Mouse (Mus musculus) midbrain, embryonic 15.5 days (tissue): ENCODE data around the gene 1700012B07Rik. TPM values are rescaled to one million over a fixed set of nuclear protein-coding genes. Genes with fewer than 3 reads are reported as not detected.

Source experiments
- ATAC-seq: fragments of 200-750 bp; cut with Nextera tagmentation; replicated peaks from 2 replicates; pipeline ENCODE4 v1.8.0; 2017; ENCODE audit warnings: moderate TSS enrichment
- H3K27ac ChIP-seq: fragments of 300-500 bp; sonication (generic); 2 replicates; pipeline ENCODE4 v1.5.1; 2015; ENCODE audit warnings: mild to moderate bottlenecking, inconsistent platforms
- H3K27me3 ChIP-seq: fragments of 300-500 bp; sonication (generic); replicated peaks from 2 replicates; pipeline ENCODE4 v1.6.1; 2015; ENCODE audit warnings: inconsistent platforms
- H3K36me3 ChIP-seq: fragments of 300-500 bp; sonication (generic); replicated peaks from 2 replicates; pipeline ENCODE4 v1.6.1; 2015; ENCODE audit warnings: inconsistent platforms
- H3K4me1 ChIP-seq: fragments of 300-500 bp; sonication (generic); 2 replicates; pipeline ENCODE4 v1.6.1; 2015; ENCODE audit warnings: inconsistent platforms
- H3K4me2 ChIP-seq: fragments of 300-500 bp; sonication (generic); 2 replicates; pipeline ENCODE4 v1.6.1; 2015; ENCODE audit warnings: inconsistent platforms, mild to moderate bottlenecking, moderate library complexity
- H3K4me3 ChIP-seq: fragments of 300-500 bp; sonication (generic); 2 replicates; pipeline ENCODE4 v1.5.1; 2015; ENCODE audit warnings: mild to moderate bottlenecking, inconsistent platforms
- H3K9ac ChIP-seq: fragments of 300-500 bp; sonication (generic); 2 replicates; pipeline ENCODE4 v1.6.1; 2015; ENCODE audit warnings: mild to moderate bottlenecking, inconsistent platforms
- H3K9me3 ChIP-seq: fragments of 300-500 bp; sonication (generic); 2 replicates; pipeline ENCODE4 v1.6.1; 2016; ENCODE audit warnings: inconsistent platforms
- WGBS: fragments of 180-500 bp; shearing (Covaris S2); methylation state at CpG from one replicate; pipeline ENCODE4 v1.1.7; 2015; ENCODE audit warnings: mixed read lengths; 5-methylcytosine and 5-hydroxymethylcytosine counted together
- polyA plus RNA-seq: library from polyadenylated mRNA; unstranded; fragments of >200 nt; fragmentation: Nextera tagmentation; extraction: Ambion mirVana; gene quantifications from 2 replicates; pipeline ENCODE4 v1.2.1, GENCODE M21; 2015

1700012B07Rik gene
- polyA plus RNA-seq, 1 experiment from 2014 or later, result not detected

- WGBS, result 95% methylated on average over 1 of the region's 1 CpGs
- Histone ChIP-seq H3K36me3 (no peaks in the 10 kb centered on the region), H3K27ac (no peak overlapping the region), H3K4me2 (no peak overlapping the region), H3K9ac (no peak overlapping the region), H3K27me3 (no peaks in the 10 kb centered on the region), H3K9me3 (no peaks in the 10 kb centered on the region), H3K4me1 (no peaks in the 10 kb centered on the region), H3K4me3 (no peak overlapping the region)
- no peak for ATAC-seq
Measured at GRCm38 (mm10) chr11:109771381-109771780, 56.5 kb downstream of the 1700012B07Rik start.

DNA sequence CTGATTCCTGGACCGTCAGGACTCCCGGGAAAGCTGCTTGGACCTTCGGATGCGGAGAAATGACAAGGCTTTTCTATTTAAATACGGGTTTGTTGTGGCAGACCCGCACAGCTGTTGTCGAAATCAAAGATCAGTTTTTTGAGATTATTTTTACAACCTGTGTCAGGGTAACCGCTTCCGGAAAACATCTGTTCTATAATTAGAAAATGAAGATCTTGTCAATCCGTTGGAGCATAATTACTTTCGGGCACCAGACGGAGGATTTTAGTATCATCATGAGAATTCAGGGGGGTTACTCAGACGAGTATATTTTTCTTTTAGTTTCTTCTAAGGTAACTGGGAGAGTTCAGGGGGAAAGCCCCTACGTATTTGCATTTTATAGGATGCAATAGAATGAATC, 57.7 kb downstream of the 1700012B07Rik start:
- 75% methylated on average over 14 of the region's 14 CpGs for WGBS
- no peak overlapping the region for H3K4me3 ChIP-seq

DNA sequence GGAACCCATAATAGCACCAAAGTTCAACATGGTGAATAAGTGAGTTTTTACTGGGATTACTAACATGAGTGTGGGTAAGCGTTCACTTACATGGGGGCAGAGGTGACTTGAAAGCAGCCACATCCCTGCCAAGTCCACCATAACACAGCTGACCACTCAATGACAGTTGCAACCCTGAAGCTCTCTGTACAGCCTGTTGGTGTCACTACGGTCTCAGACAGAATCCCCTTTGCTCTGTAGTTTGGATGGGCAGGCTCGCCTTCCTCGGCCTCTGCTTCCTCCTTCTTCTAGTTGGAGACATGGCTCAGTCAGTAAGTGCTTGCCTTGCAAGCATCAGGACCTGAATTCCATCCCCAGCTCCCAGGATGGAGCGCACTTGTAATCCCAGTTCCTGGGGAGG, 58.8 kb downstream of the 1700012B07Rik start:
- Histone ChIP-seq H3K9ac (no peak overlapping the region), H3K27ac (no peak overlapping the region), H3K9me3 (no peaks in the 10 kb centered on the region), H3K27me3 (no peaks in the 10 kb centered on the region), H3K4me1 (no peaks in the 10 kb centered on the region), H3K4me2 (no peak overlapping the region), H3K4me3 (no peak overlapping the region), H3K36me3 (no peaks in the 10 kb centered on the region)
- WGBS, result 87% methylated on average over 5 of the region's 5 CpGs
- no peak for ATAC-seq

More for the DNA sequence above, 57.7 kb downstream of the 1700012B07Rik start:
- Histone ChIP-seq H3K4me2 (no peak overlapping the region), H3K9ac (no peak overlapping the region), H3K27me3 (no peaks in the 10 kb centered on the region), H3K9me3 (no peaks in the 10 kb centered on the region), H3K36me3 (no peaks in the 10 kb centered on the region), H3K4me1 (no peaks in the 10 kb centered on the region), H3K27ac (no peak overlapping the region)
- no peak for ATAC-seq

GRCm38 (mm10) chr11:109760063-109760462, 67.8 kb downstream of the 1700012B07Rik start:
- no peaks in the 10 kb centered on the region for H3K9me3 ChIP-seq
- H3K36me3 ChIP-seq, result no peaks in the 10 kb centered on the region
- 89% methylated on average over 7 of the region's 7 CpGs for WGBS
- no peaks in the 10 kb centered on the region for H3K27me3 ChIP-seq
- ATAC-seq, result no peak
- H3K27ac ChIP-seq, result no peak overlapping the region
- H3K4me2 ChIP-seq, result no peak overlapping the region
- H3K4me3 ChIP-seq, result no peak overlapping the region
- no peak overlapping the region for H3K9ac ChIP-seq
- no peaks in the 10 kb centered on the region for H3K4me1 ChIP-seq

DNA sequence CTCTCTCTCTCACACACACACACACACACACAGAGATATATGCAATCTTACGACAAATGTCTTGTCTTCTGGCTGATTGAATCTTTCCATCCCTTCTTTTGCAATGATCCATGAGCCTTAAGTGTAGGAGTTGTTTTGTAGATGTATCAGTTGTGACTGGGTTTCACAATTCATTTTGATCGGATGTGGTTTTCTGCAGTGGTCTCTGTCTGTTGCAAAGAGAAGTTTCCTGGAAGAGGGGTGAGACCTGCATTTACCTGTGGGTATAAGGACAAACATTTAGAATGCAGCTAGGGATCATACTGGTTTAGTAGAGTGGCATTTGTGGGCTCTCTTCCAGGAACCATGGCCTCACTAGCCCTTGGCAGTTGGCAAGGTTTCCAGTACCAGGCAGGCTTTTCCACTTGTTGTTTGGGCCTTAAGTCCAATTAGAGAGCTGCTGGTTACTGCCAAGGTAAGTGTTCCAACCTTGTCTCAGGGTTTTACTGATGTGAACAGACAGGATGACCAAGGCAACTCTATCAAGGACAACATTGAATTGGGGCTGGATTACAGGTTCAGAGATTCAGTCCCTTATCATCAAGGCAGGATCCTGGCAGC, 69.1 kb downstream of the 1700012B07Rik start:
- no peak overlapping the region for H3K9ac ChIP-seq
- no peaks in the 10 kb centered on the region for H3K36me3 ChIP-seq
- 93% methylated on average over 2 of the region's 2 CpGs for WGBS
- no peaks in the 10 kb centered on the region for H3K4me1 ChIP-seq
- no peak overlapping the region for H3K27ac ChIP-seq
- ATAC-seq, result no peak
- no peak overlapping the region for H3K4me3 ChIP-seq
- H3K4me2 ChIP-seq, result no peak overlapping the region
- H3K27me3 ChIP-seq, result no peaks in the 10 kb centered on the region
- H3K9me3 ChIP-seq, result no peaks in the 10 kb centered on the region

DNA sequence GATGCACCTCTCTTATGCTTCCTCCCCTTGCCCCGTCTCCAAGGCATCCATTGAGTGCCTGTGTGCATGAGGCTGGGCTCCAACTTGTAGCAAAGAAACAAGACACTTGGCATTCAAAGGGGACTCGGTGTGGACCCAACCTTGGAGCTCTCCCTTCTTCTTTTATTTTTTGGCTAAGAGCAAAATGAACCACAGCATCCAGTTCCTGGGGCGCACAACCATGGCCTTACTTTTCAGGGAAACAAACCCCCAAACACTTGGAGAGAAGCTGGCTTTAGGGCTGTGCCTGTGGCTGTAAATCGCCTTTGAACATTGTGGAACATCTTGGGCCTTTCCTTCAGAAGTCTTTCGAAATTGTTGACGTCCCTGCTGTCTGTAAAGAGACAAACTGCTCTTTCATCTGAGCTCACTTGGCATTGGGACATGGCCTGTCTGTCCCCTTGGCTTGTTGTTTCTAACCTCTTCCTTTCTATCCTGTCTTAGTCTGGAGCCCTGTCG, 73.7 kb downstream of the 1700012B07Rik start:
- 74% methylated on average over 7 of the region's 7 CpGs for WGBS

GRCm38 (mm10) chr11:109751636-109752603, 75.9 kb downstream of the 1700012B07Rik start:
- WGBS, result 44% methylated on average over 12 of the region's 12 CpGs
- no peaks in the 10 kb centered on the region for H3K27me3 ChIP-seq
- H3K9me3 ChIP-seq, result no peaks in the 10 kb centered on the region
- H3K4me3 ChIP-seq, result no peak overlapping the region
- ATAC-seq, result no peak
- H3K4me1 ChIP-seq, result peaks cover 8% of the 10 kb centered on the region
- no peak overlapping the region for H3K9ac ChIP-seq
- H3K36me3 ChIP-seq, result no peaks in the 10 kb centered on the region
- H3K27ac ChIP-seq, result no peak overlapping the region
- no peak overlapping the region for H3K4me2 ChIP-seq

More for the DNA sequence above, 73.7 kb downstream of the 1700012B07Rik start:
- Histone ChIP-seq H3K27me3 (no peaks in the 10 kb centered on the region), H3K9ac (no peak overlapping the region), H3K27ac (no peak overlapping the region), H3K9me3 (no peaks in the 10 kb centered on the region), H3K36me3 (no peaks in the 10 kb centered on the region), H3K4me3 (no peak overlapping the region), H3K4me2 (no peak overlapping the region), H3K4me1 (peaks cover 8% of the 10 kb centered on the region)
- no peak for ATAC-seq

DNA sequence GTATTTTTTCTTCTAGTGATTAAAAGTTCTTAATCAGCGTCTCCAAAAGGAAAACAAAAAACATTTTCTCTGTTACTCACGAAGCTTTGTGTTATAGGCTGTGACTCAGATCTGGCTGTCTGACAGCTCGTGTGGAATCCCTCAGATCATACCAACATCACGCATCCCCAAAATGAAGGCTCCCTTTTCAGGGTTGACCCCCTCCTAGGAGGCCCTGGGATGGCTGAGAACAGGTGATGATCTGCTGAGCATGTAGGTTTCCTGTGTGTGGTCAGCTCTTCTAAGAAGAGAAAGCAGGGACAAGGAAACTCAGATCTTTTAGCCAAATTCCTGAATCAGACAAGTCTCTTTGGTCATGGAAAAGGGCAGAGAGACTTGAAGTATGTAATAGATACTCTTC, 82.6 kb downstream of the 1700012B07Rik start:
- Histone ChIP-seq H3K9ac (no peak overlapping the region), H3K4me3 (no peak overlapping the region), H3K4me2 (no peak overlapping the region), H3K27me3 (no peaks in the 10 kb centered on the region), H3K27ac (no peak overlapping the region), H3K9me3 (no peaks in the 10 kb centered on the region), H3K36me3 (no peaks in the 10 kb centered on the region), H3K4me1 (no peaks in the 10 kb centered on the region)
- 81% methylated on average over 4 of the region's 4 CpGs for WGBS
- ATAC-seq, result no peak

- ATAC-seq, result no peak
- Histone ChIP-seq H3K4me1 (no peaks in the 10 kb centered on the region), H3K4me3 (no peak overlapping the region), H3K4me2 (no peak overlapping the region), H3K36me3 (no peaks in the 10 kb centered on the region), H3K27me3 (no peaks in the 10 kb centered on the region), H3K9ac (no peak overlapping the region), H3K27ac (no peak overlapping the region), H3K9me3 (no peaks in the 10 kb centered on the region)
- 86% methylated on average over 3 of the region's 3 CpGs for WGBS
Measured at GRCm38 (mm10) chr11:109737967-109738366, 89.9 kb downstream of the 1700012B07Rik start.

Other genes starting within 250 kb of the 1700012B07Rik start
- 14.8 and 15.2 TPM in 2 replicates for gene Wipi1, start 216.1 kb downstream of the 1700012B07Rik start, polyA plus RNA-seq
- 480 and 512 TPM in 2 replicates for gene Prkar1a, start 178.6 kb downstream of the 1700012B07Rik start, polyA plus RNA-seq
- gene Fam20a, start 105.8 kb downstream of the 1700012B07Rik start, polyA plus RNA-seq, result 4.1 and 4.3 TPM in 2 replicates
- gene Abca8b, start 167.8 kb upstream of the 1700012B07Rik start, polyA plus RNA-seq, result 1.5 and 1.8 TPM in 2 replicates